Mouse (Mus musculus): Measurements from ENCODE around the gene Nagk. TPM values are rescaled to one million over a fixed set of nuclear protein-coding genes. Genes with fewer than 3 reads are reported as not detected.

The Nagk gene
- 10 to 100 TPM; 17.5 to 19.9 TPM for polyA plus RNA-seq (2017; shearing (Covaris generic))

GRCm38 (mm10) chr6:83794760-83795296, at the start of gene Nagk:
Gene Nagk (plus strand): TSS chr6:83794982.

DNA sequence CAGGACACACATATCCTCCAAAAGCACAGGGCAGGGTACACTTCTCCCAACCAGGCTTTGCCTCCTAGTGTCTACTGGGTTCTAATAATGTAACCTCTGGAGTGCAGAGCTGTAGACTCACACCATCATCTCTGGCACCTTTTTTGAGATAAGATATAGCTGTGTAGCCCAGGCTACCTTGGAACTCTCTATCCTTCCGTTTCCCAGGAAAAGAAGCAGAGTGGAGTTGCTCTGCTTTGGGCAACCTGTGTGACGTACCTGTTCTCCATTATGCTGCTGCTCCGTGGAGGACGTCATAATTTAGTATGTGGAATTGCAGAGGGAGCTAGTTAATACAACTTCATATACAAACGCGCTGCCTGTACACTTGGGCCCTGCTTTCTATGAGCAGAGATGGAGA, 32.4 kb upstream of the Nagk start, which contains the start of gene Ankrd53:
Gene Ankrd53, plus strand, starts transcription at position 301 of the 400 bp plus-strand sequence.

GRCm38 (mm10) chr6:83775638-83776293, 19.0 kb upstream of the Nagk start, which contains the start of gene Tex261:
Gene Tex261 (minus strand): TSS chr6:83775813.

GRCm38 (mm10) chr6:83831606-83832123, 36.9 kb downstream of the Nagk start, which contains the start of gene Paip2b:
Gene Paip2b (minus strand): TSS chr6:83831741.

Other genes with a start within 250 kb of the Nagk start
- gene Stambp, start 222.3 kb upstream of the Nagk start, polyA plus RNA-seq (2017; shearing (Covaris generic)): 10 to 100 TPM; 26.0 to 33.6 TPM
- gene Clec4f, start 138.8 kb upstream of the Nagk start, polyA plus RNA-seq (2017; shearing (Covaris generic)): under 1 TPM in 1 of 2 experiments, not detected in 1; 0.14 TPM
- not detected for gene Cd207, start 117.1 kb upstream of the Nagk start, polyA plus RNA-seq (2017; shearing (Covaris generic))
- gene Vax2, start 83.7 kb upstream of the Nagk start, polyA plus RNA-seq (2017; shearing (Covaris generic)): 1 to 10 TPM in 1 of 2 experiments, under 1 TPM in 1; 0.79 to 5.5 TPM
- not detected for gene Atp6v1b1, start 52.0 kb upstream of the Nagk start, polyA plus RNA-seq (2017; shearing (Covaris generic))
- gene Ankrd53, start 32.3 kb upstream of the Nagk start, polyA plus RNA-seq (2017; shearing (Covaris generic)): not detected
- gene Tex261, start 19.2 kb upstream of the Nagk start, polyA plus RNA-seq (2017; shearing (Covaris generic)): 100 to 1,000 TPM in 1 of 2 experiments, 10 to 100 TPM in 1; 91.3 to 113 TPM
- gene Paip2b, start 36.8 kb downstream of the Nagk start, polyA plus RNA-seq (2017; shearing (Covaris generic)): 10 to 100 TPM; 24.1 to 28.0 TPM
- 10 to 100 TPM; 89.9 to 91.3 TPM for gene Zfp638, start 72.1 kb downstream of the Nagk start, polyA plus RNA-seq (2017; shearing (Covaris generic))
- gene Dysf, start 213.6 kb downstream of the Nagk start, polyA plus RNA-seq (2017; shearing (Covaris generic)): under 1 TPM; 0.05 to 0.51 TPM

Measured in activated CD4-positive, CD25-positive, alpha-beta regulatory T cell (primary cell).